Mouse (Mus musculus) megakaryocyte progenitor cell, adult 5-6 weeks (primary cell): ENCODE data around the gene Bmp2k. TPM values are rescaled to one million over a fixed set of nuclear protein-coding genes. Genes with fewer than 3 reads are reported as not detected.

ENCODE experiments used
- ATAC-seq: replicated peaks from 2 replicates; pipeline ENCODE4 v1.8.0; 2016; ENCODE audit warnings: mild to moderate bottlenecking, moderate TSS enrichment, inconsistent platforms; ENCODE audit not compliant: poor library complexity
- total RNA-seq, 2 experiments: library from RNA; stranded (forward) in 1 of 2; stranded (reverse) in 1 of 2; fragments of 157-497, 149-512 nt in 1 of 2; fragments of 200-1000 nt in 1 of 2; gene quantifications; 2 replicates each; pipeline versions ENCODE4 v1.2.3 to v1.2.4; 2015 to 2017

The Bmp2k gene
- total RNA-seq (2015) (39.5 and 43.2 TPM in 2 replicates), total RNA-seq (2017) (16.4 and 16.5 TPM in 2 replicates)

GRCm38 (mm10) chr5:96997310-96997801 lies at the start of gene Bmp2k:
TSS of gene Bmp2k (plus strand) at chr5:96997689.
- ATAC-seq, result peak; percentile 72

- 0 out of 2 replicates have a peak, but pooled peaks have one; percentile 20 for ATAC-seq
Observed at GRCm38 (mm10) chr5:96948856-96949527, 48.5 kb upstream of the Bmp2k start.

GRCm38 (mm10) chr5:96949839-96950666 lies 47.4 kb upstream of the Bmp2k start:
- ATAC-seq, result peak; percentile 71

- ATAC-seq, result no peak
Observed at GRCm38 (mm10) chr5:96950667-96951492, 46.6 kb upstream of the Bmp2k start.

- ATAC-seq, result peak; percentile 80
Observed at GRCm38 (mm10) chr5:96951493-96952105, 45.9 kb upstream of the Bmp2k start.

- no peak for ATAC-seq
Observed at GRCm38 (mm10) chr5:96954040-96954439, 43.4 kb upstream of the Bmp2k start.

GRCm38 (mm10) chr5:96954466-96955027 lies 42.9 kb upstream of the Bmp2k start:
- no peak for ATAC-seq

GRCm38 (mm10) chr5:96956926-96957325 lies 40.6 kb upstream of the Bmp2k start:
- no peak for ATAC-seq

- no peak for ATAC-seq
Observed at GRCm38 (mm10) chr5:96961122-96961521, 36.4 kb upstream of the Bmp2k start.

GRCm38 (mm10) chr5:96961852-96962251 lies 35.6 kb upstream of the Bmp2k start:
- ATAC-seq, result no peak

- no peak for ATAC-seq
Observed at GRCm38 (mm10) chr5:96962252-96962933, 35.1 kb upstream of the Bmp2k start.

GRCm38 (mm10) chr5:96962934-96963301 lies 34.6 kb upstream of the Bmp2k start:
- peak; percentile 47; the same call in 1 of the 2 replicates for ATAC-seq

- ATAC-seq, result peak; percentile 32; the same call in 1 of the 2 replicates
Observed at GRCm38 (mm10) chr5:96964062-96965028, 33.1 kb upstream of the Bmp2k start.

GRCm38 (mm10) chr5:96965029-96965403 lies 32.5 kb upstream of the Bmp2k start:
- no peak for ATAC-seq

- no peak for ATAC-seq
Observed at GRCm38 (mm10) chr5:96965503-96965902, 32.0 kb upstream of the Bmp2k start.

- ATAC-seq, result peak; percentile 50
Observed at GRCm38 (mm10) chr5:96968628-96969027, 28.9 kb upstream of the Bmp2k start.

- no peak for ATAC-seq
Observed at GRCm38 (mm10) chr5:96969032-96969431, 28.5 kb upstream of the Bmp2k start.

- ATAC-seq, result no peak
Observed at GRCm38 (mm10) chr5:96969705-96970471, 27.6 kb upstream of the Bmp2k start.
